Mouse (Mus musculus): Measurements from ENCODE around the gene Park7. TPM values are rescaled to one million over a fixed set of nuclear protein-coding genes. Genes with fewer than 3 reads are reported as not detected.

Gene Park7
- polyA plus RNA-seq, 1 experiment from 2014 or later = 413 TPM

- Histone ChIP-seq H3K4me2 (ENCODE audit: low read length) (no peak overlapping the region), H3K27ac (ENCODE audit: low read depth, low read length) (no peak overlapping the region), H3K27me3 (replicated peaks; ENCODE audit: control insufficient read depth, insufficient read depth, low read length) (no peaks in the 10 kb centered on the region), H3K9me3 (ENCODE audit: control insufficient read depth, low read length) (no peaks in the 10 kb centered on the region), H3K9ac (ENCODE audit: low read depth, low read length) (no peak overlapping the region), H3K4me1 (ENCODE audit: control insufficient read depth, insufficient read depth, low read depth, low read length) (no peaks in the 10 kb centered on the region; the same call in 1 of the 2 replicates), H3K36me3 (ENCODE audit: control insufficient read depth, insufficient read depth, low read length) (no peaks in the 10 kb centered on the region), H3K4me3 (ENCODE audit: low read length) (no peak overlapping the region)
- 57% methylated on average over 10 of the region's 10 CpGs for WGBS
- no peak for ATAC-seq
Observed at GRCm38 (mm10) chr4:150849964-150850363, 64.3 kb downstream of the Park7 start.

Other genes starting within 250 kb of the Park7 start
- 27.2 and 32.1 TPM in 2 replicates for gene Errfi1, start 60.5 kb downstream of the Park7 start, polyA plus RNA-seq (2015; fragmentation: Nextera tagmentation; extraction: Ambion mirVana)
- gene Tnfrsf9, start 125 bp upstream of the Park7 start, polyA plus RNA-seq (2015; fragmentation: Nextera tagmentation; extraction: Ambion mirVana) = 0.36 and 0.40 TPM in 2 replicates
- 0.65 and 0.85 TPM in 2 replicates for gene Uts2, start 82.7 kb upstream of the Park7 start, polyA plus RNA-seq (2015; fragmentation: Nextera tagmentation; extraction: Ambion mirVana)
- gene Per3, start 130.2 kb upstream of the Park7 start, polyA plus RNA-seq (2015; fragmentation: Nextera tagmentation; extraction: Ambion mirVana) = 4.0 and 4.1 TPM in 2 replicates
- gene Vamp3, start 143.5 kb upstream of the Park7 start, polyA plus RNA-seq (2015; fragmentation: Nextera tagmentation; extraction: Ambion mirVana) = 54.6 and 55.7 TPM in 2 replicates
- gene Gm13090, start 175.1 kb upstream of the Park7 start, polyA plus RNA-seq (2015; fragmentation: Nextera tagmentation; extraction: Ambion mirVana) = not detected in 2 replicates